Mouse (Mus musculus) erythroid progenitor cell, adult 5-6 weeks (primary cell): ENCODE results near the gene Spz1. TPM values are rescaled to one million over a fixed set of nuclear protein-coding genes. Genes with fewer than 3 reads are reported as not detected.

ENCODE experiments used
- ATAC-seq: replicated peaks from 2 replicates; pipeline ENCODE4 v1.8.0; 2016; ENCODE audit warnings: moderate number of reproducible peaks, mild to moderate bottlenecking, moderate TSS enrichment, inconsistent platforms; ENCODE audit not compliant: poor library complexity, low FRiP score, severe bottlenecking
- total RNA-seq, 2 experiments: library from RNA; stranded (forward) in 1 of 2; stranded (reverse) in 1 of 2; fragments of 150-400 nt in 1 of 2; fragments of 186-747, 209-891 nt in 1 of 2; gene quantifications; 2 replicates each; pipeline versions ENCODE4 v1.2.3 to v1.2.4; 2015 to 2017; ENCODE audit warnings: low replicate concordance in 2 of 2

The Spz1 gene
- total RNA-seq, 2 experiments from 2014 or later: not detected

- ATAC-seq: no peak
Measured at GRCm38 (mm10) chr13:92584094-92584717, 8.2 kb upstream of the Spz1 start.

GRCm38 (mm10) chr13:92580220-92581043 lies 4.5 kb upstream of the Spz1 start:
- ATAC-seq: peak; percentile 76

GRCm38 (mm10) chr13:92578210-92578609 lies 2.2 kb upstream of the Spz1 start:
- ATAC-seq: no peak

- ATAC-seq: no peak
Measured at GRCm38 (mm10) chr13:92576688-92577087, 716 bp upstream of the Spz1 start.

GRCm38 (mm10) chr13:92559429-92559828 lies 16.5 kb downstream of the Spz1 start:
- ATAC-seq: no peak

GRCm38 (mm10) chr13:92557229-92557628 lies 18.7 kb downstream of the Spz1 start:
- ATAC-seq: no peak

GRCm38 (mm10) chr13:92556458-92557126 lies 19.4 kb downstream of the Spz1 start:
- ATAC-seq: no peak

- ATAC-seq: no peak
Measured at GRCm38 (mm10) chr13:92547093-92547492, 28.9 kb downstream of the Spz1 start.

GRCm38 (mm10) chr13:92540997-92541396 lies 35.0 kb downstream of the Spz1 start:
- no peak for ATAC-seq

GRCm38 (mm10) chr13:92539126-92539525 lies 36.8 kb downstream of the Spz1 start:
- ATAC-seq: no peak

- ATAC-seq: no peak
Measured at GRCm38 (mm10) chr13:92533801-92534200, 42.2 kb downstream of the Spz1 start.

- no peak for ATAC-seq
Measured at GRCm38 (mm10) chr13:92532216-92532615, 43.8 kb downstream of the Spz1 start.

GRCm38 (mm10) chr13:92531237-92531636 lies 44.7 kb downstream of the Spz1 start:
- ATAC-seq: peak; percentile 7; the same call in 1 of the 2 replicates

GRCm38 (mm10) chr13:92530721-92531211 lies 45.2 kb downstream of the Spz1 start, which contains the start of gene Zfyve16:
Gene Zfyve16, minus strand, starts transcription at chr13:92530868.
- ATAC-seq: peak; percentile 95

- ATAC-seq: no peak; the same call in 1 of the 2 replicates
Measured at GRCm38 (mm10) chr13:92529828-92530720, 45.9 kb downstream of the Spz1 start.

Other genes with a start within 250 kb of the Spz1 start
- 13.7 and 18.9 TPM in 2 replicates for gene Dhfr, start 221.4 kb downstream of the Spz1 start, total RNA-seq (2015; ENCODE audit: low replicate concordance)
- 6.8 and 16.6 TPM in 2 replicates for gene Dhfr, start 221.4 kb downstream of the Spz1 start, total RNA-seq (2017; ENCODE audit: low replicate concordance)
- gene Msh3, start 221.2 kb downstream of the Spz1 start, total RNA-seq (2015; ENCODE audit: low replicate concordance): 28.1 and 38.1 TPM in 2 replicates
- 20.0 and 45.6 TPM in 2 replicates for gene Msh3, start 221.2 kb downstream of the Spz1 start, total RNA-seq (2017; ENCODE audit: low replicate concordance)
- gene Ankrd34b, start 150.3 kb downstream of the Spz1 start, total RNA-seq (2015; ENCODE audit: low replicate concordance): not detected in 2 replicates
- gene Ankrd34b, start 150.3 kb downstream of the Spz1 start, total RNA-seq (2017; ENCODE audit: low replicate concordance): not detected in 2 replicates
- 2.2 and 11.7 TPM in 2 replicates for gene Fam151b, start 92.2 kb downstream of the Spz1 start, total RNA-seq (2015; ENCODE audit: low replicate concordance)
- 0.51 TPM in 1 of 2 replicates, not detected in the other for gene Fam151b, start 92.2 kb downstream of the Spz1 start, total RNA-seq (2017; ENCODE audit: low replicate concordance)
- gene Zfyve16, start 45.3 kb downstream of the Spz1 start, total RNA-seq (2015; ENCODE audit: low replicate concordance): 1.4 and 3.4 TPM in 2 replicates
- gene Zfyve16, start 45.3 kb downstream of the Spz1 start, total RNA-seq (2017; ENCODE audit: low replicate concordance): 1.7 and 3.9 TPM in 2 replicates
- 33.5 and 56.6 TPM in 2 replicates for gene Serinc5, start 34.9 kb upstream of the Spz1 start, total RNA-seq (2015; ENCODE audit: low replicate concordance)
- 44.0 and 54.7 TPM in 2 replicates for gene Serinc5, start 34.9 kb upstream of the Spz1 start, total RNA-seq (2017; ENCODE audit: low replicate concordance)
- not detected in 2 replicates for gene Thbs4, start 218.6 kb upstream of the Spz1 start, total RNA-seq (2015; ENCODE audit: low replicate concordance)
- not detected in 2 replicates for gene Thbs4, start 218.6 kb upstream of the Spz1 start, total RNA-seq (2017; ENCODE audit: low replicate concordance)